Mouse (Mus musculus) forebrain, embryonic 11.5 days (tissue): ENCODE measurements around the gene Ing4. TPM values are rescaled to one million over a fixed set of nuclear protein-coding genes. Genes with fewer than 3 reads are reported as not detected.
A peak's percentile ranks its signal among the peaks of the same experiment; 100 is the strongest.

Source experiments
- ATAC-seq: fragments of 200-750 bp; cut with Nextera tagmentation; replicated peaks from 2 replicates; pipeline ENCODE4 v1.8.0; 2017; ENCODE audit warnings: moderate TSS enrichment; ENCODE audit not compliant: low FRiP score
- DNase-seq: peaks from one replicate; pipeline ENCODE4 v3.0.0-alpha.2; 2017; ENCODE audit warnings: low spot score
- H3K27ac ChIP-seq: fragments of 300-500 bp; sonication (generic); 2 replicates; pipeline ENCODE4 v1.5.1; 2014; ENCODE audit warnings: low read depth, low read length
- H3K27me3 ChIP-seq: fragments of 300-500 bp; sonication (generic); 2 replicates; pipeline ENCODE4 v1.6.1; 2014; ENCODE audit warnings: mild to moderate bottlenecking, low read length, mixed read lengths; ENCODE audit not compliant: control insufficient read depth, insufficient read depth
- H3K36me3 ChIP-seq: fragments of 300-500 bp; sonication (generic); 2 replicates; pipeline ENCODE4 v1.6.1; 2014; ENCODE audit warnings: mild to moderate bottlenecking, low read length, moderate library complexity, mixed read lengths; ENCODE audit not compliant: control insufficient read depth, insufficient read depth
- H3K4me1 ChIP-seq: fragments of 300-500 bp; sonication (generic); replicated peaks from 2 replicates; pipeline ENCODE4 v1.6.1; 2014; ENCODE audit warnings: low read length, mixed read lengths; ENCODE audit not compliant: control insufficient read depth, insufficient read depth
- H3K4me2 ChIP-seq: fragments of 300-500 bp; sonication (generic); 2 replicates; pipeline ENCODE4 v1.6.1; 2014; ENCODE audit warnings: low read depth, mild to moderate bottlenecking, low read length, moderate library complexity, mixed read lengths; ENCODE audit not compliant: severe bottlenecking
- H3K4me3 ChIP-seq: fragments of 300-500 bp; sonication (generic); 2 replicates; pipeline ENCODE4 v1.5.1; 2014; ENCODE audit warnings: low read depth, low read length
- H3K9ac ChIP-seq: fragments of 300-500 bp; sonication (generic); 2 replicates; pipeline ENCODE4 v1.6.1; 2014; ENCODE audit warnings: low read length
- H3K9me3 ChIP-seq: fragments of 300-500 bp; sonication (generic); 2 replicates; pipeline ENCODE4 v1.6.1; 2016; ENCODE audit warnings: low read length, mixed read lengths; ENCODE audit not compliant: control insufficient read depth
- WGBS: fragments of 180-500 bp; shearing (Covaris S2); extraction: QIAGEN DNeasy Blood & Tissue Kit; methylation state at CpG from one replicate; pipeline ENCODE4 v1.1.7; 2014; 5-methylcytosine and 5-hydroxymethylcytosine counted together
- microRNA-seq: library from miRNA; unstranded; fragments of <30 nt; microRNA quantifications from one replicate; pipeline ENCODE4, GENCODE M21; 2016; ENCODE audit not compliant: insufficient number of aligned reads
- polyA plus RNA-seq: library from polyadenylated mRNA; unstranded; fragments of >200 nt; fragmentation: Nextera tagmentation; extraction: Ambion mirVana; gene quantifications from 2 replicates; pipeline ENCODE4 v1.2.1, GENCODE M21; 2014

Ing4 gene
- polyA plus RNA-seq, 1 experiment from 2014 or later: 126 TPM

- Histone ChIP-seq H3K9ac (peak overlapping the region; percentile 95), H3K4me2 (peak overlapping the region; percentile 97), H3K27ac (no peak overlapping the region; the same call in 1 of the 2 replicates), H3K9me3 (no peaks in the 10 kb centered on the region), H3K4me1 (peaks cover 26% of the 10 kb centered on the region), H3K36me3 (peaks cover 26% of the 10 kb centered on the region), H3K4me3 (peak overlapping the region; percentile 98), H3K27me3 (no peaks in the 10 kb centered on the region)
- DNase-seq (no peak), ATAC-seq (no peak)
- WGBS: 70% methylated on average over 3 of the region's 3 CpGs
Measured at GRCm38 (mm10) chr6:125098513-125098912, 59.0 kb downstream of the Ing4 start.

Small RNAs within 50 kb of the gene (microRNA-seq; reads per million reads assigned to microRNA genes)
- not detected for gene Mir7045

Other genes with a start within 250 kb of the Ing4 start
- gene Spsb2, start 231.1 kb upstream of the Ing4 start, polyA plus RNA-seq: 7.5 and 8.4 TPM in 2 replicates
- 875 and 885 TPM in 2 replicates for gene Tpi1, start 225.5 kb upstream of the Ing4 start, polyA plus RNA-seq
- 182 and 184 TPM in 2 replicates for gene Usp5, start 210.3 kb upstream of the Ing4 start, polyA plus RNA-seq
- 276 and 307 TPM in 2 replicates for gene Cdca3, start 210.2 kb upstream of the Ing4 start, polyA plus RNA-seq
- 0.71 and 1.1 TPM in 2 replicates for gene Gnb3, start 199.5 kb upstream of the Ing4 start, polyA plus RNA-seq
- gene P3h3, start 182.0 kb upstream of the Ing4 start, polyA plus RNA-seq: 17.3 and 17.8 TPM in 2 replicates
- gene Gpr162, start 175.8 kb upstream of the Ing4 start, polyA plus RNA-seq: 2.7 and 2.8 TPM in 2 replicates
- not detected in 2 replicates for gene Cd4, start 151.5 kb upstream of the Ing4 start, polyA plus RNA-seq
- gene Lag3, start 128.1 kb upstream of the Ing4 start, polyA plus RNA-seq: 2.3 and 2.5 TPM in 2 replicates
- gene Ptms, start 119.7 kb upstream of the Ing4 start, polyA plus RNA-seq: 369 and 455 TPM in 2 replicates
- gene Mlf2, start 108.4 kb upstream of the Ing4 start, polyA plus RNA-seq: 450 and 480 TPM in 2 replicates
- gene Cops7a, start 74.2 kb upstream of the Ing4 start, polyA plus RNA-seq: 111 and 122 TPM in 2 replicates
- 2.5 TPM in 2 replicates for gene Pianp, start 43.1 kb upstream of the Ing4 start, polyA plus RNA-seq
- 9.0 and 10.2 TPM in 2 replicates for gene Zfp384, start 30.6 kb upstream of the Ing4 start, polyA plus RNA-seq
- gene Acrbp, start 9.9 kb downstream of the Ing4 start, polyA plus RNA-seq: 14.6 and 15.8 TPM in 2 replicates
- gene Lpar5, start 28.2 kb downstream of the Ing4 start, polyA plus RNA-seq: 0.21 and 0.36 TPM in 2 replicates
- 124 and 131 TPM in 2 replicates for gene Chd4, start 56.2 kb downstream of the Ing4 start, polyA plus RNA-seq
- 65.4 and 70.3 TPM in 2 replicates for gene Nop2, start 92.1 kb downstream of the Ing4 start, polyA plus RNA-seq
- 10.5 and 12.3 TPM in 2 replicates for gene Iffo1, start 105.5 kb downstream of the Ing4 start, polyA plus RNA-seq
- gene Gapdh, start 126.7 kb downstream of the Ing4 start, polyA plus RNA-seq: 2,700 and 2,872 TPM in 2 replicates
- 225 and 271 TPM in 2 replicates for gene Ncapd2, start 151.9 kb downstream of the Ing4 start, polyA plus RNA-seq
- 195 and 197 TPM in 2 replicates for gene Mrpl51, start 152.0 kb downstream of the Ing4 start, polyA plus RNA-seq
- 1.9 and 2.1 TPM in 2 replicates for gene Vamp1, start 175.8 kb downstream of the Ing4 start, polyA plus RNA-seq
- gene Tapbpl, start 192.1 kb downstream of the Ing4 start, polyA plus RNA-seq: 1.1 and 1.8 TPM in 2 replicates
- gene Cd27, start 197.2 kb downstream of the Ing4 start, polyA plus RNA-seq: 1.3 and 2.3 TPM in 2 replicates
- not detected in 2 replicates for gene Tuba3a, start 246.3 kb downstream of the Ing4 start, polyA plus RNA-seq